Mouse (Mus musculus) ES-E14 (cell line): ENCODE data around the gene Btbd2. TPM values are rescaled to one million over a fixed set of nuclear protein-coding genes. Genes with fewer than 3 reads are reported as not detected.
A peak's percentile ranks its signal among the peaks of the same experiment; 100 is the strongest.

Experiments used
- DNase-seq: peaks from one replicate; pipeline ENCODE4 v3.0.0-alpha.2; 2013; ENCODE audit warnings: low read depth, low spot score
- H3K27ac ChIP-seq: 2 replicates; pipeline ENCODE4 v1.5.1; 2012; ENCODE audit warnings: low read depth, mild to moderate bottlenecking, low read length, moderate library complexity, mixed read lengths; ENCODE audit not compliant: poor library complexity, insufficient read depth, severe bottlenecking
- H3K36me3 ChIP-seq: 2 replicates; pipeline ENCODE4 v1.6.1; 2012; ENCODE audit warnings: mild to moderate bottlenecking, low read length, moderate library complexity, mixed read lengths; ENCODE audit not compliant: control insufficient read depth, poor library complexity, insufficient read depth, severe bottlenecking
- H3K4me1 ChIP-seq, 2 experiments: fragments of 150-350 bp in 1 of 2; sonication (generic) in 1 of 2; 2 replicates each; pipeline ENCODE4 v1.6.1; 2012; ENCODE audit warnings: low read length in 2 of 2, mild to moderate bottlenecking in 1 of 2, mixed read lengths in 1 of 2; ENCODE audit not compliant: control insufficient read depth in 2 of 2, insufficient read depth in 2 of 2, poor library complexity in 1 of 2
- H3K4me3 ChIP-seq, 2 experiments: fragments of 150-350 bp in 1 of 2; sonication (generic) in 1 of 2; 2 replicates each; pipeline ENCODE4 v1.5.1; 2012; ENCODE audit warnings: low read length in 2 of 2, low read depth in 1 of 2, mild to moderate bottlenecking in 1 of 2, mixed read lengths in 1 of 2; ENCODE audit not compliant: insufficient read depth in 1 of 2, poor library complexity in 1 of 2, severe bottlenecking in 1 of 2
- H3K9ac ChIP-seq: 2 replicates; pipeline ENCODE4 v1.6.1; 2012; ENCODE audit warnings: low read depth, mild to moderate bottlenecking, low read length, mixed read lengths; ENCODE audit not compliant: poor library complexity, insufficient read depth, severe bottlenecking
- H3K9me3 ChIP-seq: fragments of 150-350 bp; sonication (generic); 2 replicates; pipeline ENCODE4 v1.6.1; 2012; ENCODE audit warnings: low read depth, mild to moderate bottlenecking, low read length; ENCODE audit not compliant: control insufficient read depth, insufficient read depth
- CHD2 ChIP-seq: IDR thresholded peaks from 2 replicates; pipeline ENCODE4 v1.6.1; 2014; ENCODE audit warnings: mild to moderate bottlenecking, low read depth, low read length, inconsistent platforms
- HCFC1 ChIP-seq: IDR thresholded peaks from 2 replicates; pipeline ENCODE4 v1.6.1; 2012; ENCODE audit warnings: low read length, inconsistent platforms, borderline replicate concordance; ENCODE audit not compliant: insufficient read depth
- MAFK ChIP-seq: IDR thresholded peaks from 2 replicates; pipeline ENCODE4 v1.6.1; 2014; ENCODE audit warnings: mild to moderate bottlenecking, low read depth, low read length, inconsistent platforms; ENCODE audit not compliant: insufficient read depth
- ZC3H11A ChIP-seq: IDR thresholded peaks from 2 replicates; pipeline ENCODE4 v1.6.1; 2012; ENCODE audit warnings: low read depth, mild to moderate bottlenecking, inconsistent platforms, low read length, borderline replicate concordance
- ZNF384 ChIP-seq: IDR thresholded peaks from 2 replicates; pipeline ENCODE4 v1.6.1; 2012; ENCODE audit warnings: low read depth, low read length, inconsistent platforms
- in situ Hi-C, 2 experiments: fragments of 600-800 bp; cut with MboI; formaldehyde crosslinking; loops; one replicate each; pipeline ENCODE4 v1.15.1; 2025; ENCODE audit warnings: low sequenced_read_pairs in 2 of 2, inconsistent platforms in 1 of 2; ENCODE audit not compliant: unreplicated experiment in 2 of 2
- total RNA-seq: library from RNA; depleted of rRNA; stranded (reverse); fragments of 300-350 nt; gene quantifications from 2 replicates; pipeline ENCODE4 v1.2.3, GENCODE M21; 2012

Gene Btbd2
- total RNA-seq, 1 experiment: 45.7 TPM

GRCm38 (mm10) chr10:80620365-80620764 is 36.5 kb downstream of the Btbd2 start:
- no peak for TF ChIP-seq ZC3H11A
- no peak for TF ChIP-seq CHD2
- no peak for TF ChIP-seq HCFC1
- no peak for TF ChIP-seq MAFK
- TF ChIP-seq ZNF384: no peak
- Histone ChIP-seq H3K36me3 (peaks cover 11% of the 10 kb centered on the region; the same call in 1 of the 2 replicates), H3K27ac (no peak overlapping the region), H3K9me3 (no peaks in the 10 kb centered on the region), H3K9ac (no peak overlapping the region), H3K4me1 (peaks cover 2 to 16% of the 10 kb centered on the region in 2 experiments; a peak in 2 of 4 replicates), H3K4me3 (peak overlapping the region in 1 of 2 experiments; percentile 80; a peak in 2 of 4 replicates)
- in situ Hi-C loops: no loop called here
- no peak for DNase-seq

GRCm38 (mm10) chr10:80619465-80620244 is 37.2 kb downstream of the Btbd2 start:
- peaks cover 2 to 16% of the 10 kb centered on the region in 2 experiments; a peak in 2 of 4 replicates for H3K4me1 ChIP-seq
- peak overlapping the region; percentile 81 for H3K9ac ChIP-seq
- H3K27ac ChIP-seq: peak overlapping the region; percentile 77
- H3K36me3 ChIP-seq: peaks cover 14% of the 10 kb centered on the region
- TF ChIP-seq ZNF384: no peak
- TF ChIP-seq CHD2: no peak
- no peak for TF ChIP-seq HCFC1
- no peak for TF ChIP-seq MAFK
- TF ChIP-seq ZC3H11A: no peak
- peak overlapping the region; percentile 55 to 80 for H3K4me3 ChIP-seq
- in situ Hi-C loops: no loop called here
- peak; percentile 85 for DNase-seq
- no peaks in the 10 kb centered on the region for H3K9me3 ChIP-seq

- in situ Hi-C loops: no loop called here
- no peaks in the 10 kb centered on the region for H3K9me3 ChIP-seq
- TF ChIP-seq ZNF384 (no peak), MAFK (no peak), CHD2 (no peak), HCFC1 (no peak), ZC3H11A (no peak)
- H3K27ac ChIP-seq: no peak overlapping the region
- no peak for DNase-seq
- H3K36me3 ChIP-seq: peaks cover 20% of the 10 kb centered on the region
- no peak overlapping the region for H3K9ac ChIP-seq
- H3K4me3 ChIP-seq: no peak overlapping the region
- H3K4me1 ChIP-seq: peaks cover 2 to 13% of the 10 kb centered on the region in 2 experiments; a peak in 2 of 4 replicates
Measured at GRCm38 (mm10) chr10:80618181-80618580, 38.7 kb downstream of the Btbd2 start.

GRCm38 (mm10) chr10:80614351-80614750 is 42.5 kb downstream of the Btbd2 start:
- in situ Hi-C loops: no loop called here
- TF ChIP-seq MAFK (no peak), HCFC1 (no peak), CHD2 (no peak), ZC3H11A (no peak), ZNF384 (no peak)
- no peak overlapping the region for H3K9ac ChIP-seq
- no peak overlapping the region for H3K27ac ChIP-seq
- no peaks in the 10 kb centered on the region for H3K9me3 ChIP-seq
- peaks cover 34% of the 10 kb centered on the region for H3K36me3 ChIP-seq
- no peak for DNase-seq
- H3K4me3 ChIP-seq: no peak overlapping the region
- H3K4me1 ChIP-seq: peaks cover 0 to 3% of the 10 kb centered on the region in 2 experiments; a peak in 1 of 4 replicates
